Mouse (Mus musculus): Measurements from ENCODE around the gene Tspyl3. TPM values are rescaled to one million over a fixed set of nuclear protein-coding genes. Genes with fewer than 3 reads are reported as not detected.
"Not testable (repeated sequence)": the region's sequence is repeated elsewhere in the genome, so short reads cannot be mapped to it uniquely, and the experiment has no call there.

Tspyl3 gene
- polyA plus RNA-seq (2015; fragmentation: Nextera tagmentation; extraction: Ambion mirVana): 14.0 and 14.6 TPM in 2 replicates

- WGBS: under 1% methylated on average over 31 of the region's 31 CpGs
- ATAC-seq (ENCODE audit: low FRiP score, low TSS enrichment): peak; percentile 83
- H3K4me2 ChIP-seq (replicated peaks; ENCODE audit: low read depth, low read length): peak within 1 kb of the TSS; percentile 90
- H3K27ac ChIP-seq (ENCODE audit: low read length): peak within 1 kb of the TSS; percentile 56
- peak within 1 kb of the TSS; percentile 73 for H3K4me3 ChIP-seq (ENCODE audit: low read length)
- peak within 1 kb of the TSS; percentile 83 for H3K9ac ChIP-seq (replicated peaks; ENCODE audit: low read length)
- no peaks in the 10 kb centered on the region for H3K27me3 ChIP-seq (ENCODE audit: insufficient read depth, low read length)
- peaks cover 13% of the 10 kb centered on the region for H3K4me1 ChIP-seq (ENCODE audit: insufficient read depth, low read length)
- no peaks in the 10 kb centered on the region for H3K9me3 ChIP-seq (ENCODE audit: low read length)
- H3K36me3 ChIP-seq (ENCODE audit: insufficient read depth, low read length): peaks cover 15% of the 10 kb centered on the region
These were observed at the start of gene Tspyl3 for GRCm38 (mm10) chr2:153224946-153225594. Gene Tspyl3, minus strand, starts transcription at chr2:153225441.

DNA sequence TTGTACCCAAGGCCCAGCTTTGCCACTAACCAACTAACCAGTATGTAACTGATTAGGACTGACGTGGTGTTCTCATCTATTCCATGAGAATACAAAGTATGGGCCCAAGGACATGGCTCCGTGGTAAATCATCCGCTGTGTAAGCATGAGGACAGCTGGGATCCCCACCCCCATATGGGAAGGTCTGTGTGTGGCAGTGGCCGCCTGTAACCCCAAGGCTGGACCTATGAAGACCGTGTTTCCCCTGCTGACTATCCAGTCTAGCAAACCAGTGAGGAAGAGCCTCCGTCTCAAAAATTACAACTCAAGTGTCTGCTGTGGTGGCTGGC is 49.6 kb upstream of the Tspyl3 start:
- H3K4me2 ChIP-seq (replicated peaks; ENCODE audit: low read depth, low read length): no peak overlapping the region
- no peak overlapping the region for H3K27ac ChIP-seq (ENCODE audit: low read length)
- H3K9me3 ChIP-seq (ENCODE audit: low read length): no peaks in the 10 kb centered on the region; the same call in 1 of the 2 replicates
- H3K36me3 ChIP-seq (ENCODE audit: insufficient read depth, low read length): no peaks in the 10 kb centered on the region
- 76% methylated on average over 6 of the region's 6 CpGs for WGBS
- H3K27me3 ChIP-seq (ENCODE audit: insufficient read depth, low read length): no peaks in the 10 kb centered on the region
- no peaks in the 10 kb centered on the region for H3K4me1 ChIP-seq (ENCODE audit: insufficient read depth, low read length)
- no peak overlapping the region for H3K4me3 ChIP-seq (ENCODE audit: low read length)
- ATAC-seq (ENCODE audit: low FRiP score, low TSS enrichment): no peak
- H3K9ac ChIP-seq (replicated peaks; ENCODE audit: low read length): no peak overlapping the region

- WGBS: 84% methylated on average over 6 of the region's 6 CpGs
- H3K4me3 ChIP-seq (ENCODE audit: low read length); H3K9ac ChIP-seq (replicated peaks; ENCODE audit: low read length); H3K4me2 ChIP-seq (replicated peaks; ENCODE audit: low read depth, low read length); H3K4me1 ChIP-seq (ENCODE audit: insufficient read depth, low read length); H3K27ac ChIP-seq (ENCODE audit: low read length); H3K36me3 ChIP-seq (ENCODE audit: insufficient read depth, low read length); H3K9me3 ChIP-seq (ENCODE audit: low read length); H3K27me3 ChIP-seq (ENCODE audit: insufficient read depth, low read length): not testable (repeated sequence)
- 0 out of 2 replicates have a peak, but pooled peaks have one; percentile 31 for ATAC-seq (ENCODE audit: low FRiP score, low TSS enrichment)
These were observed 49.1 kb upstream of the Tspyl3 start for GRCm38 (mm10) chr2:153274200-153274918.

- H3K9me3 ChIP-seq (ENCODE audit: low read length); H3K4me1 ChIP-seq (ENCODE audit: insufficient read depth, low read length); H3K27me3 ChIP-seq (ENCODE audit: insufficient read depth, low read length); H3K4me3 ChIP-seq (ENCODE audit: low read length); H3K27ac ChIP-seq (ENCODE audit: low read length); ATAC-seq (ENCODE audit: low FRiP score, low TSS enrichment); H3K4me2 ChIP-seq (replicated peaks; ENCODE audit: low read depth, low read length); H3K9ac ChIP-seq (replicated peaks; ENCODE audit: low read length): not testable (repeated sequence)
- peaks cover 16% of the 10 kb centered on the region for H3K36me3 ChIP-seq (ENCODE audit: insufficient read depth, low read length)
- WGBS: 69% methylated on average over 8 of the region's 8 CpGs
These were observed 45.1 kb upstream of the Tspyl3 start for GRCm38 (mm10) chr2:153270231-153270915.

GRCm38 (mm10) chr2:153267331-153267730 is 42.1 kb upstream of the Tspyl3 start:
- Histone ChIP-seq H3K4me1 (ENCODE audit: insufficient read depth, low read length) (no peaks in the 10 kb centered on the region), H3K9ac (replicated peaks; ENCODE audit: low read length) (no peak overlapping the region), H3K27ac (ENCODE audit: low read length) (no peak overlapping the region), H3K27me3 (ENCODE audit: insufficient read depth, low read length) (no peaks in the 10 kb centered on the region), H3K4me3 (ENCODE audit: low read length) (no peak overlapping the region), H3K36me3 (ENCODE audit: insufficient read depth, low read length) (peaks cover 30% of the 10 kb centered on the region), H3K4me2 (replicated peaks; ENCODE audit: low read depth, low read length) (no peak overlapping the region), H3K9me3 (ENCODE audit: low read length) (no peaks in the 10 kb centered on the region)
- no peak for ATAC-seq (ENCODE audit: low FRiP score, low TSS enrichment)
- WGBS: 89% methylated on average over 2 of the region's 2 CpGs

DNA sequence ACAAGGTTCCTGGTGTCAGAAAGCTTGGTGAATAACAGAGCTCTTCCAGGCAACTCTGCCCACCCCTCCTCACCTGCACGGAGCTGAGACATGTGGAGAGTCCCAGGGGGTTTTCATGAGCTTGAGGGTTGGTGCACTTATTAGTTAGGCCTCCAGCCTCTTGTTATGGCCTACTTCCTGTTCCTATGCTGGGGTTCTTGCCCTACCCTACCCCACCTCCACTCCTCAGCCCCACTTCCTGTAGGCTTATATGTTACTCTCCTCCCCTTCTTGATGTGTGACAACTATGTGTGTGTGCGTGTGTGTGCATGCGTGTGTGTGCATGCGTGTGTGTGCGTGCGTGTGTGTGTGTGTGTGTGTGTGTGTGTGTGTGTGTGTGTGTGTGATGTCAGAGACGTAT is 37.8 kb upstream of the Tspyl3 start:
- no peaks in the 10 kb centered on the region for H3K9me3 ChIP-seq (ENCODE audit: low read length)
- H3K27me3 ChIP-seq (ENCODE audit: insufficient read depth, low read length): no peaks in the 10 kb centered on the region
- no peak overlapping the region for H3K4me2 ChIP-seq (replicated peaks; ENCODE audit: low read depth, low read length)
- 86% methylated on average over 7 of the region's 7 CpGs for WGBS
- H3K4me1 ChIP-seq (ENCODE audit: insufficient read depth, low read length): no peaks in the 10 kb centered on the region
- ATAC-seq (ENCODE audit: low FRiP score, low TSS enrichment): no peak
- no peak overlapping the region for H3K9ac ChIP-seq (replicated peaks; ENCODE audit: low read length)
- no peak overlapping the region for H3K27ac ChIP-seq (ENCODE audit: low read length)
- no peak overlapping the region for H3K4me3 ChIP-seq (ENCODE audit: low read length)
- peaks cover 41% of the 10 kb centered on the region for H3K36me3 ChIP-seq (ENCODE audit: insufficient read depth, low read length)

DNA sequence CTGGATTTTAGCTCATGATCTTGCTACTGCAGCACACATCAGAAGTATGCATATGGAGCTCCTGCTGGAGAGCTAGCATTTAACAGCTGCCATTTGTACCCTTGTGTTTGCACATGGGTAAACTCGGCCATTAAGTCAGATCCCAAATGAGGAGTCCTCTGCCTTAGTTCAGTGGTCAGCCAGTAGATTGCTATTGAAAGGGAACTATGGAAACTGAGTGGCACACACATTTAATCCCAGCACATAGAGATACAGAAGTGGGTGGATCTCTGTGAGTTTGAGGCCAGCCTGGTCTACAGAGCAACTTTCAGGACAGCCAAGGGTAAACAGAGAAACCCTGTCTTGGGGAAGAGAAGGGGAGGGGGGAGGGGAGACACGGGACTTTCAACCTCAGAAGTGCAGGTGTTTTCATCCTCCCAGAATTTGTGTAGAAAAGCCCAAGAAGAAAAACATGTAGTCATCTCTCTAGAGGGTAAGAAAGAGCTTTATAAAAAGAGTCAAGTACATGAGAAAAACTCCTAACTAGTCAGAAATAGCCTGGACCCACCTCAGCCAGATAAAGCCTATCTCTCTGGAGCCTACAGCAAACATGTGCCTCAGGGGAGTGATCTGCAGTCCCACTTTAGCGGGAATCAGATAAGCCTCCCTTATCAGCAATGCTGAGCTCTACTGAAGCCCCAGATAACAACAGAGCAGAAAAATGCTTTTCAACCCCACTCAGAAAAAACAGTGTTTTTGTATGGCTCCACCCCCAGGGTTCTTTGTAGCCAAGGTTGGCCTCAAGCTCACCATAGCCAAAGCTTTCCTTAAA is 34.8 kb upstream of the Tspyl3 start:
- H3K9me3 ChIP-seq (ENCODE audit: low read length): no peaks in the 10 kb centered on the region
- no peak overlapping the region for H3K4me2 ChIP-seq (replicated peaks; ENCODE audit: low read depth, low read length)
- H3K27me3 ChIP-seq (ENCODE audit: insufficient read depth, low read length): no peaks in the 10 kb centered on the region
- H3K9ac ChIP-seq (replicated peaks; ENCODE audit: low read length): no peak overlapping the region
- H3K36me3 ChIP-seq (ENCODE audit: insufficient read depth, low read length): peaks cover 22% of the 10 kb centered on the region
- no peaks in the 10 kb centered on the region for H3K4me1 ChIP-seq (ENCODE audit: insufficient read depth, low read length)
- 62% methylated on average over 3 of the region's 3 CpGs for WGBS
- no peak for ATAC-seq (ENCODE audit: low FRiP score, low TSS enrichment)
- H3K4me3 ChIP-seq (ENCODE audit: low read length): no peak overlapping the region
- peak overlapping the region; percentile 29; the same call in 1 of the 2 replicates for H3K27ac ChIP-seq (ENCODE audit: low read length)

DNA sequence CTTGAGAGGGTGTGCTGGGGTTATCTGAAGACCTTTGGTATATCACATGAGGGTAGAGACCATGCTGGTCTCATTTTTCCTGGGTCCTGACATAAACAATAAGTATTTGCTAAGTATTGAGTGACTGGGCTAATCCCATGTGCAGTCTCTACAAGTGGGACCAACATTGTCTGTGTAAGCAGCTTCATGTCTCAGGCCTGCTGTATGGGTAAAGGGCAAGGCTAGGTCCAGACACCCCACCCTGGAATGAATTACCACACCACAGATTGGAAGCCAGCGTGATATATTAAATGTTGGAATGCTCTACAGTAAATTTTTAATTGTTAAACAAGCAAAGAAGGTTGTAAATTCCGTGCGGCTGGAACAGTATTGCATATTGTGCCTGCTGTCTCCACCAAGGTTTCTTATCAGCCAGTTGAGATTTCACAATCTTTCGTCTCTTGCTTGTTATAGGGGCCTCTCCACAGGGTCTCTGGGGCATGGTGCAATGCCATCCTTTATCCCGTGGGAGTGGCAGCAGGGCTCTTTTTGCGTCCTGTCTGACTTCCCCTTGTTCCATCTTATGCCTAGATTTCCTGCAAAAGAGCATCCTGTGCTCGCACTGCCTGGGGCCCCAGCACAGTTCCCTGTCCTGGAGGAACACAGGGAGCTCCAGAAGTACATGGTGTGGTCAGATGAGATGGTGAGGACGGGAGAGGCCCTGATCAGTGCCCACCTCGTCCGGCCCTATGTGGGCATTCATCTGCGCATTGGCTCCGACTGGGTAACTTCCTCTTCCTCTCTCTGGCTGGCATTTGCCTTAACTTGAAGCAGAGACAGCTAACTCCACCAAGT is 34.0 kb upstream of the Tspyl3 start:
- H3K4me2 ChIP-seq (replicated peaks; ENCODE audit: low read depth, low read length): no peak overlapping the region
- H3K4me3 ChIP-seq (ENCODE audit: low read length): no peak overlapping the region
- 57% methylated on average over 12 of the region's 12 CpGs for WGBS
- no peak for ATAC-seq (ENCODE audit: low FRiP score, low TSS enrichment)
- no peaks in the 10 kb centered on the region for H3K4me1 ChIP-seq (ENCODE audit: insufficient read depth, low read length)
- H3K9ac ChIP-seq (replicated peaks; ENCODE audit: low read length): no peak overlapping the region
- H3K9me3 ChIP-seq (ENCODE audit: low read length): no peaks in the 10 kb centered on the region
- H3K27me3 ChIP-seq (ENCODE audit: insufficient read depth, low read length): no peaks in the 10 kb centered on the region
- H3K27ac ChIP-seq (ENCODE audit: low read length): peak overlapping the region; percentile 29; the same call in 1 of the 2 replicates
- peaks cover 19% of the 10 kb centered on the region for H3K36me3 ChIP-seq (ENCODE audit: insufficient read depth, low read length)

DNA sequence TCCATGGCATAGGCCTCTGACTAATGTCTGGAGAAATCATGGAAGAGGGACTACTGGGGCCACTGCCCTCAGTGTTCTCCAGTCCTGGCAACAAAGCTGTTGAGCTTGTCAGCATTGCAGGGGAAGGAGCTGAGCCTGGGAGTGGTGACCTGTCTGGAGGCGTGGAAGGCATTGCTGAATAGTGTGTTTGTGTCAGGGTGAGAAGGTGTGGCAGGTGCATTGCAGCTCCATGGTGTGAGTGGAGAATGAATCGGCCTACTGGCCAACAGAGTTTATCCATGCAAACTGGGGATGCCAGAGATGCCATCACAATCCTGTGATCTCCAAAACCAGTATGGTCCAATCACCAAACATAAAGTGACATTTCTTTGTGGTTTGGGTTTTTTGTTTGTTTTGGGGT is 31.4 kb upstream of the Tspyl3 start:
- Histone ChIP-seq H3K36me3 (ENCODE audit: insufficient read depth, low read length) (peaks cover 17% of the 10 kb centered on the region), H3K27ac (ENCODE audit: low read length) (no peak overlapping the region), H3K9me3 (ENCODE audit: low read length) (no peaks in the 10 kb centered on the region), H3K4me2 (replicated peaks; ENCODE audit: low read depth, low read length) (no peak overlapping the region), H3K27me3 (ENCODE audit: insufficient read depth, low read length) (no peaks in the 10 kb centered on the region), H3K9ac (replicated peaks; ENCODE audit: low read length) (no peak overlapping the region), H3K4me3 (ENCODE audit: low read length) (no peak overlapping the region), H3K4me1 (ENCODE audit: insufficient read depth, low read length) (no peaks in the 10 kb centered on the region)
- ATAC-seq (ENCODE audit: low FRiP score, low TSS enrichment): no peak
- WGBS: 96% methylated on average over 2 of the region's 2 CpGs
